Mouse (Mus musculus) bone marrow, adult 2 months (tissue): ENCODE measurements around the gene Dnajc17.

Experiments used
- CTCF ChIP-seq: fragments of 200-500 bp; IDR thresholded peaks from 2 replicates; pipeline ENCODE4 v1.5.1; 2011; ENCODE audit warnings: low read length, control low read depth; ENCODE audit not compliant: control insufficient read depth, insufficient read depth
- POLR2A ChIP-seq: fragments of 200-500 bp; IDR thresholded peaks from 2 replicates; pipeline ENCODE4 v1.6.1; 2011; ENCODE audit warnings: low read depth, mild to moderate bottlenecking, control low read depth, low read length, borderline replicate concordance; ENCODE audit not compliant: control insufficient read depth

DNA sequence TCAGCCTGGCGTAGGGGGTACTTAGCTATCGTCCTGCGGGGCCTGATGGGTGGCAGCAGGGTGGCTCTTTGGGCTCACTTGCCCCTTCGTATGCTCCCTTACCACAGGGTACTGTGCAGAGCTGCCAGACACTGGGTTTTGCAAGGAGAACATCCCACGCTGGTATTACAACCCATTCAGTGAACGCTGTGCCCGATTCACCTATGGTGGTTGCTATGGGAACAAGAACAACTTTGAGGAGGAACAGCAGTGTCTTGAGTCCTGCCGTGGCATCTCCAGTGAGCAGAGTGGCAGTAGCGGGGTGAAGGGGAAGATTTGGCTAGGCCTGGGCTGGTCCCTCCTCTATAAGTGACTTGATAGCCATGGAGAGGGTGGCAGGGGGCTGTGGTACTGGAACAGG lies 39.3 kb upstream of the Dnajc17 start:
- TF ChIP-seq CTCF (no peak), POLR2A (no peak)
